9 mouse cellular contexts compared by ENCODE assay signal in the genomic region with DNA sequence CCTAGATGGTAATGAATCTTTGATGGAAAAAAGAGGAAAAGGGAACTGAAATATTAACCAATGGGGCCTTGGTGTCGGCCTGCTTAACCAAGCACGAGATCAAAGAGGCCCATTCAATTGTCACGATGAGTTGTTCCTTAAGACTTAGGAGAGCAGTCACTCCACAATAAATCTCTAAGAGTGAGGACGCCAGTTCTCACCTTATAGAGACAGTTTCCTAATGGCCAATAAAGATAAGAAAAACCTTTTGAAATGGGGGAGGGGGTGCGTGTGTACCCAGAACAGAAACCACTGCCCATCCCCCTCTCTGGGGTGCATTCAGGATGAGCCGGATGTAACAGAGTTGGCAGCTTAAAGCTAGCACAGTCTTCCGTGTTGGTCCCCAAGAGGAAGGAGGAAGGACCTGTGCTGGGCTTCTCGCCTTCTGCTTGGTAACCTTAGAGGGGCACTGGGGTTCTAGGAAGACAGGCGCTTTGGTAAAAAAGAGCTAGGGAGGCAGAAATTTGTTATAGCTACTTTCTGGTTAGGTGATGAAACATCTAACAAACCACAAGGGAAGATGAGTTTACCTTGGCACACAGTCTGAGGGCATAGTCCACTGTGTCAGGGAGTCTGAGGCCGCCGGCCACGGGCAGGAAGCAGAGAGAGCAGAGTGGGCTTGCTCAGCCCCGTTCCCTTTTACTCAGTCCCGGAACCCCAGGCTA. TPM values are rescaled to one million over a fixed set of nuclear protein-coding genes. Genes with fewer than 3 reads are reported as not detected.
A peak's percentile ranks its signal among the peaks of the same experiment; 100 is the strongest.
DNase-seq lines count a peak whose midpoint lies in the region; ATAC-seq and TF ChIP-seq lines count a peak whose summit lies in the region.
"Had no signal": no experiment of that assay in that cellular context is flagged by ENCODE, and none has a peak within 500 bp of the region (broad histone marks: within the 10 kb centered on the region; RNA-seq: fewer than 3 reads in every experiment).

No protein-coding gene starts in this region.

- peaks cover 5% of the 10 kb centered on the region for H3K4me1 ChIP-seq in lung, adult 2 months (ENCODE audit: control insufficient read depth, insufficient read depth, low read length)
- peaks cover 21% of the 10 kb centered on the region for H3K4me1 ChIP-seq in intestine, embryonic 16.5 days (ENCODE audit: control insufficient read depth, insufficient read depth, low read length)
- H3K4me1 ChIP-seq in liver, embryonic 15.5 days (replicated peaks), result peaks cover 78% of the 10 kb centered on the region
- peaks cover 21% of the 10 kb centered on the region for H3K4me1 ChIP-seq in forebrain, embryonic 15.5 days
- H3K4me1 ChIP-seq: embryonic facial prominence, embryonic 12.5 days had no signal

- no peaks in the 10 kb centered on the region for H3K27me3 ChIP-seq in intestine, embryonic 16.5 days (replicated peaks; ENCODE audit: control insufficient read depth, insufficient read depth, low read length)
- H3K27me3 ChIP-seq in liver, embryonic 15.5 days, result no peaks in the 10 kb centered on the region
- H3K27me3 ChIP-seq in forebrain, embryonic 15.5 days, result no peaks in the 10 kb centered on the region
- H3K27me3 ChIP-seq: embryonic facial prominence, embryonic 12.5 days had no signal

- ATAC-seq in intestine, embryonic 16.5 days, result peak; percentile 55
- no peak for ATAC-seq in liver, embryonic 15.5 days (ENCODE audit: insufficient read depth)
- no peak for ATAC-seq in forebrain, embryonic 15.5 days (replicated peaks)

- peak; percentile 38 for DNase-seq in lung, postnatal 10 days
- DNase-seq in lung, adult 2 months, result no peak
- peak; percentile 63 for DNase-seq in thymus, postnatal 25 days
- no peak for DNase-seq in cerebellum, adult 11-12 months
- no peak for DNase-seq in left cerebral cortex, postnatal 25 days (ENCODE audit: low spot score in 2 of 2)

- TF ChIP-seq CTCF in lung, adult 2 months (IDR thresholded peaks at IDR 0.05; ENCODE audit: insufficient read depth, low read length), result no peak

- peak overlapping the region; percentile 49; the same call in 1 of the 2 replicates for H3K27ac ChIP-seq in intestine, embryonic 16.5 days (ENCODE audit: low read length)
- peak overlapping the region; percentile 62 for H3K27ac ChIP-seq in liver, embryonic 15.5 days (replicated peaks)
- H3K27ac ChIP-seq in forebrain, embryonic 15.5 days (replicated peaks), result no peak overlapping the region
- H3K27ac ChIP-seq: embryonic facial prominence, embryonic 12.5 days had no signal

- intact Hi-C loops in left cerebral cortex, postnatal 25 days (cut with DNase I), result no loop called here

- no peak overlapping the region for H3K4me2 ChIP-seq in intestine, embryonic 16.5 days (ENCODE audit: low read depth, low read length)
- peak overlapping the region; percentile 9 for H3K4me2 ChIP-seq in liver, embryonic 15.5 days
- no peak overlapping the region for H3K4me2 ChIP-seq in forebrain, embryonic 15.5 days (replicated peaks)
- H3K4me2 ChIP-seq: embryonic facial prominence, embryonic 12.5 days had no signal

- 23% methylated on average over 14 of the region's 14 CpGs for WGBS in lung, adult 2 months
- WGBS in intestine, embryonic 16.5 days, result 28% methylated on average over 14 of the region's 14 CpGs
- WGBS in liver, embryonic 15.5 days (ENCODE audit: insufficient replicate concordance), result 13% methylated on average over 14 of the region's 14 CpGs
- WGBS in forebrain, embryonic 15.5 days, result 68% methylated on average over 14 of the region's 14 CpGs

- no peak overlapping the region for H3K4me3 ChIP-seq in lung, adult 2 months (replicated peaks; ENCODE audit: extremely low read depth, low read depth, low read length)
- H3K4me3 ChIP-seq in intestine, embryonic 16.5 days (ENCODE audit: low read length), result no peak overlapping the region
- no peak overlapping the region for H3K4me3 ChIP-seq in liver, embryonic 15.5 days (replicated peaks)
- H3K4me3 ChIP-seq in forebrain, embryonic 15.5 days, result no peak overlapping the region
- H3K4me3 ChIP-seq: embryonic facial prominence, embryonic 12.5 days had no signal

- no peaks in the 10 kb centered on the region for H3K9me3 ChIP-seq in intestine, embryonic 16.5 days (ENCODE audit: control insufficient read depth, low read length)
- H3K9me3 ChIP-seq in liver, embryonic 15.5 days (replicated peaks), result no peaks in the 10 kb centered on the region
- no peaks in the 10 kb centered on the region for H3K9me3 ChIP-seq in forebrain, embryonic 15.5 days
- H3K9me3 ChIP-seq: embryonic facial prominence, embryonic 12.5 days had no signal

- no peak for TF ChIP-seq POLR2A in lung, adult 2 months (IDR thresholded peaks at IDR 0.05; ENCODE audit: borderline replicate concordance, extremely low read depth, low read depth, low read length)

- H3K36me3 ChIP-seq in intestine, embryonic 16.5 days (ENCODE audit: control insufficient read depth, insufficient read depth, low read length), result no peaks in the 10 kb centered on the region
- no peaks in the 10 kb centered on the region for H3K36me3 ChIP-seq in liver, embryonic 15.5 days (replicated peaks)
- H3K36me3 ChIP-seq in forebrain, embryonic 15.5 days, result no peaks in the 10 kb centered on the region
- H3K36me3 ChIP-seq: embryonic facial prominence, embryonic 12.5 days had no signal

- no peak overlapping the region for H3K9ac ChIP-seq in intestine, embryonic 16.5 days (ENCODE audit: low read depth, low read length)
- H3K9ac ChIP-seq in liver, embryonic 15.5 days, result no peak overlapping the region; the same call in 1 of the 2 replicates
- H3K9ac ChIP-seq in forebrain, embryonic 15.5 days (replicated peaks), result no peak overlapping the region
- H3K9ac ChIP-seq: embryonic facial prominence, embryonic 12.5 days had no signal

RNA-seq across cellular contexts. Expression of gene Slc16a6, which starts 22.5 kb away (rescaled TPM):
- 0.89 and 1.6 TPM in 2 replicates for polyA plus RNA-seq in lung, adult 2 months (2012; rRNA removed)
- polyA plus RNA-seq in intestine, embryonic 16.5 days (2015; fragmentation: Nextera tagmentation; extraction: Ambion mirVana), result 26.6 and 33.9 TPM in 2 replicates
- 38.9 and 39.1 TPM in 2 replicates for polyA plus RNA-seq in liver, embryonic 15.5 days (2015; fragmentation: Nextera tagmentation; extraction: Ambion mirVana)
- total RNA-seq in left cerebral cortex, postnatal 25 days (2021), result 10 to 100 TPM in 1 of 2 experiments, 1 to 10 TPM in 1; 8.7 to 17.3 TPM
- 3.7 and 5.1 TPM in 2 replicates for polyA plus RNA-seq in forebrain, embryonic 15.5 days (2015; fragmentation: Nextera tagmentation; extraction: Ambion mirVana)

RNA-seq across cellular contexts. Expression of gene Arsg, which starts 22.7 kb away (rescaled TPM):
- polyA plus RNA-seq in lung, adult 2 months (2012; rRNA removed), result 3.8 and 4.4 TPM in 2 replicates
- polyA plus RNA-seq in intestine, embryonic 16.5 days (2015; fragmentation: Nextera tagmentation; extraction: Ambion mirVana), result 3.1 and 4.6 TPM in 2 replicates
- polyA plus RNA-seq in liver, embryonic 15.5 days (2015; fragmentation: Nextera tagmentation; extraction: Ambion mirVana), result 3.4 and 3.7 TPM in 2 replicates
- 10 to 100 TPM in 1 of 2 experiments, 1 to 10 TPM in 1; 9.6 to 11.1 TPM for total RNA-seq in left cerebral cortex, postnatal 25 days (2021)
- 4.0 and 6.0 TPM in 2 replicates for polyA plus RNA-seq in forebrain, embryonic 15.5 days (2015; fragmentation: Nextera tagmentation; extraction: Ambion mirVana)

Comparison
In these comparisons a context has a peak if more than half of its experiments do, and no peak if none do; other contexts are left out.
1. DNase-seq: peak in lung, postnatal 10 days (single experiment) and thymus, postnatal 25 days (single experiment); none in lung, adult 2 months (single experiment), cerebellum, adult 11-12 months (single experiment) and left cerebral cortex, postnatal 25 days (0 of 2).